Mouse (Mus musculus) splenic B cell, adult 2 months (primary cell): Measurements from ENCODE around the gene Car1.
"Not testable (repeated sequence)": the region's sequence is repeated elsewhere in the genome, so short reads cannot be mapped to it uniquely, and the experiment has no call there.

ENCODE experiments used
- DNase-seq: peaks from one replicate; pipeline ENCODE4 v3.0.0-alpha.2; 2011; ENCODE audit warnings: low read depth, low spot score
- H3K27me3 ChIP-seq: 2 replicates; pipeline ENCODE4 v1.6.1; 2012; ENCODE audit warnings: mild to moderate bottlenecking, low read length, moderate library complexity, mixed read lengths; ENCODE audit not compliant: control insufficient read depth, poor library complexity, insufficient read depth, severe bottlenecking
- H3K36me3 ChIP-seq: 2 replicates; pipeline ENCODE4 v1.6.1; 2012; ENCODE audit warnings: mild to moderate bottlenecking, low read length, moderate library complexity, mixed read lengths; ENCODE audit not compliant: control insufficient read depth, poor library complexity, insufficient read depth, severe bottlenecking

Car1 gene

DNA sequence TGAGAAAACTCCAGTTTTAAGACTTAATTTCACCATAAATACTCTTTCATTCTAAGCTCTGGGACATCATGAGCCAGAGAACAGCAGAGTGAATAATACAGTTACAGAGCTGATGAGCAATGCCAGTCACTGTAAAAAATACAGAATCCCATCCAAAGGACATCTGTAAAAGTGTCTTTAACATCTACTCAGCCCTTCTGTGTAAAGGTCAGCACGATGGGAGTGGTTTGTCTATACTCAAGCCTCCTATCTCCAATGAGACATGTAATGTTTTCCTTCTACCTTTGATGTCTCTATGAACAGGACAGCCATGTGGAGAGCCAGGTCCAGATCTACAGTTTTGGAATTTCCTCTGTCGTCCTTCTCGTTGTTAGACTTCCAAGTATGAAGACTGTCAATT lies 11.1 kb downstream of the Car1 start:
- DNase-seq, result no peak
- Histone ChIP-seq H3K36me3 (no peaks in the 10 kb centered on the region), H3K27me3 (no peaks in the 10 kb centered on the region)

DNA sequence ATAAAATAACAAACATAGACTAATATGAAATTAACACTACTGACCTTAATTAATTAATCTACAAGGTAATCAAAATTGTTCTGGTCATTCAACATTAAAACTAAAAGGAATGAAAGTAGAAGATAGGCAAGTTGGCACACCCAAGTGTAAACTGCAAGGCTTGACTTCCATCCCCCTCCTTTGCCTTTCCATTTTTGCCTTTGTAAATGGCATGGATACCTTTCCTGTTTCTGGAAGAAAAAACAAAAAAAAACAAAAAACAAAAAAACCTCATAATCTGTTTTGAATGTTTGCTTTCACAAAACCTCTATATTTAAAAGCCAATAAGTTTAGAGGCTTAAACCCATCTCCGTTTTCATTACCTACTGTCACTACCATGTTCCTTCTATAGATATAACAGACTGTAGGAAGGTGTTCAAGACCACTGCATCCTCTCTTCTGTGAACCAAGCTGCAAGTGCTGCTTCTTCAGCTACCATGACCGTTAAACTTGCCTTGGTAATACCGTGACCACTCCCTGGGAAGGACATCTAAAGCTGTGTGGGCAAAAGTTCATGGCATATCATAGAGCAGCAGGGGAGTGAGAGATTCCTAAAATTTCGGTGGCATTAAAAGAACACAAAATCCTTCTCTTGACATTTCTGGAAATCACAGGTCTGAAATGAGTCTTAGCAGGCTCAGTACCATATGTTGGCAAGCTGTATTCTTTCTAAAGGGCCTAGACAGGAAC lies 12.7 kb downstream of the Car1 start:
- no peak for DNase-seq
- H3K27me3 ChIP-seq, result no peaks in the 10 kb centered on the region
- no peaks in the 10 kb centered on the region for H3K36me3 ChIP-seq

GRCm38 (mm10) chr3:14792032-14792431 lies 16.1 kb downstream of the Car1 start:
- Histone ChIP-seq H3K36me3 (no peaks in the 10 kb centered on the region), H3K27me3 (no peaks in the 10 kb centered on the region)
- no peak for DNase-seq

DNA sequence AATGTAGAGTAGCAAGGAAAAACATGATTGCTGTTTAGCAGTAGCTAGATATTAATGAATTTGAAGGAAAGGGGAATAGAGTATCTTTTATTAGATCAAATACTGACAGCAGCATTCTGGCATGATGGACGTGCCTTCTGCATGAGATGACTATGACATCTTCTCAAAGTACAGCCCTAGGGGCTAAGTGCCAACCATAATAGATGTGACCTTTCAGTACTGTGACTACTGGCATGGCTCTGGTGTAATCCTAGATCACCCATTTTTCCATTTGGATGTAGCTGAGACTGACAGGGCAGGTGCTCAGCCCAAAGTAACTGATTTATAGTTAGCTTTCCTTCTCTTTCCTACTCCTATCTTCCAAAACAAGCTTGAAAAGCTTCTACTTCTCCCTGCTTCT lies 20.6 kb downstream of the Car1 start:
- H3K27me3 ChIP-seq, result no peaks in the 10 kb centered on the region
- H3K36me3 ChIP-seq, result no peaks in the 10 kb centered on the region
- DNase-seq, result no peak

DNA sequence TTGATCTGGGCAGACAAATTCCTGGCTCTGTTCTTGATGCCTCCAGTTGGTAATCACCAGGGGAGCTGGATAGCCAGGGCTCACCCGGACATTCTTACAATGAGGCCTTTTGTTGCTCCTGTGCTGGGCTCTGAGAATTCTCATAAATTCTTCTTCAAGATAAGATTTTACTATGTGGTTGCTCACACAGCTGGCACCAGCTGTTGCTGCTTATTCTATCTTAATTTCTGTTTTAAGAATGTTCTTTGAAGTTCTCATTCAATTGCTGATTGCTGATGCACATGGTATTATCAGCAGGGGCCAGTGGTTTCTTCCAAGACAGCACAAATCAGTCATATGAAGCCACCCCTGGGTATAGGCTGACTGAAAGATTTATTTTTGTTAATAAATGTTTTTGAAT lies 21.0 kb downstream of the Car1 start:
- no peak for DNase-seq

DNA sequence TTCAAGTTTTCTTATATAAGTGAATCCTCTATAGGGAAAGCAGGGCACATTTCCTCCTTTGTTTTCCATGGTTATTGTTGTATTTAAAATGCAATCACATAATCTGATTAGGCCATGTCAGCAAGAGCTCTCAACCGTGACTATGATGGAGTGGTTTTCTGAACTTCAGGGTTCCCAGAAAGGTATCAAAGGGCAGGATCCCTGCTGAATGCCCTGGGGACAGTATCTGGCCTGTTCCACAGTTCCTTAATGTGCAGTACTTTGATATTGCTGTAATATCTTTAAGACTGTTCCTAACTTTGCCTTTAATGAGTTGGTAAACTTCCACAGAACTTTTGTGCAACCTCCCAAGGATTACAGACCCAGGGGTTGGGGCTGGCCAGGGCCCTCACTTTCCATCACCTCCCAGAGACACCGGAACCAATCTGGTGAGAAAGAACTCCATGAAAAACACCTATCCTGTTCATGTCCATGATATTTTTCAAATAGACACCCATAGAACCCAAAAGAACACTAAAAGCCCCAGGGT lies 21.6 kb downstream of the Car1 start:
- DNase-seq, result no peak
- no peaks in the 10 kb centered on the region for H3K27me3 ChIP-seq
- no peaks in the 10 kb centered on the region for H3K36me3 ChIP-seq

More for the DNA sequence above, 21.0 kb downstream of the Car1 start:
- Histone ChIP-seq H3K36me3 (no peaks in the 10 kb centered on the region), H3K27me3 (no peaks in the 10 kb centered on the region)

DNA sequence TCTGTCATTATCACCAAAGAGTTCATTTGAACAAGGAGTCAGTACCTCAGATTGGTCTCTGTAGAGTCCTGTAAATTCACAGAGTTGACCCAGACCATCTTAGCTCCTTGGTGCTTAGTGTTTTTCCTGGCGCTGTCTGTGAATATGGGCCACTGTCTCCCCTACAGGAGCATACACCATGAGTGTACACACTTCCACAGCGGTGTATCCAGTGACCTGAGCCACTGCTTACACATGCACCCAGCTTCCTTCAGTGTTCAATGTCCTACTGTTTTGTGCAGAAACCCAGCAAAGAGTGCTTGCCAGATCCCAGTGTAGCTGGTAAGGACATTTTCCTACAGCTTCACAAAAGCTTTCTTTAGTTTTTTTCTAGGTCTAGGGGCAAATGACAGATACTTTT lies 22.8 kb downstream of the Car1 start:
- Histone ChIP-seq H3K36me3 (no peaks in the 10 kb centered on the region), H3K27me3 (no peaks in the 10 kb centered on the region)
- no peak for DNase-seq

DNA sequence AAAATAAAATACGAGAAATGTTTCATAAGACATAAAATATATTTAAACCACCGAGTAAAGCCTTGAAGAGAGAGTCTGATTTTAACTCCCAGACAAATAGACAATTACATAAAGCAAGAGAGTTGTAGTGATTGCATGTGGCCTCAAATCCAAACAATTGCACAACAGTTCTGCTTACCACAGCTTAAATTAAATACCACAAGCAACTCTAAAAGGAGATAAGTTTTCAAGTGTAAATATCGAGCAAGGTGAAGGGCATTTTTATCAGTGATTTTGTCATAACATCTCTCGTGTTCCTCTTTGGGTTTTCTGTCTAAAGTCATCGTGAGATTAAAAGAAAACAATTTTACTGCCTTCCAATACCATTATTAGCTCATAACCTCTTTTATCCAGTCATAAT lies 25.0 kb downstream of the Car1 start:
- H3K27me3 ChIP-seq, DNase-seq, H3K36me3 ChIP-seq: not testable (repeated sequence)

- H3K27me3 ChIP-seq, DNase-seq, H3K36me3 ChIP-seq: not testable (repeated sequence)
These were observed 25.8 kb downstream of the Car1 start for GRCm38 (mm10) chr3:14782365-14782764.

DNA sequence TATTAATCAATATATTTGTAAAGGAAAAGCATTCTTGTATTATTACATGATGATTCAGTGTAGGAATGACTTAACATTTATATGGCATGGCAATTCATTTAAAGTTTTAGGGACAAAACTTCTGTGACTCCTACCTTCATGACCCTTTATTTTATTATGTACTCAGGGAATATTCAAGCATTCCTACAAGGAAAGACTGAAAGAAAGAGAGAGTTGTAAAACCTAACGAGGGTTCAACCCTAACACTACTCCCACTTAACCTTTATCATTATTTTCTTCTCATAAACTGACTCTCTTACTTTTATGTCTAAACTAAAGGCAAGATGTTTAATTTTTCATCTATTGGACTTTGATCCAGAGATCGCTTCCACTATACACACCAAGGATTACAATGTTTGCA lies 28.0 kb downstream of the Car1 start:
- no peak for DNase-seq

DNA sequence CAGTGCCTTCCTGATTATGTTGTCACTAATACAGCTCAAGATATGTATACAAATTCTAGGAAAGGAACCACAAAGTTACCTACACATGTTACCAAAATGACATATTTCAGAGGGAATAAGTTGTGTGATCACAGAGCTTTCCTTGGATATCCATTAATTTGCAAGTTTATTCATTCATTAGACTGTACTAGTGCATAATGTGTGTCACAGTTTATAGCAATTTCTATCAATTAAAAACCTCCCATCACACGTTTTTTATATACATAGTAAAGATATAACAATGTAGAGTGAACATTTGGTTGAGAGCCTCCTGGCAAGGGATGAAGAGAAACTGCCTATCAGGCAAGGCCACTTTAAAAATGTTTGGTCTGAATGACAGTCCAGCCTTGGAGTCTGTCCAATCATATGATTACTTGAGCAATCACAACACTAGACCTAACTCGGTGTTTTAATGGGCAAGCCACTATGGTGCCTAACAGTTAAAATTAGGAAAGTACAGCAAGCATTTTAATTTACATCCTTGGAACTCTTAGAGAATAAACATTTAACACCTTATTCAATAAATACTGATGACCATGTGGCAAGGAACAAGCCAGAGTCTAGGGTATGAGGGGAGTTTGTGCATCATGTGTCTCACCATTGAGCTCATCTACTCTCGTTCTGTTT lies 31.5 kb downstream of the Car1 start:
- H3K36me3 ChIP-seq, DNase-seq, H3K27me3 ChIP-seq: not testable (repeated sequence)

More for the DNA sequence above, 28.0 kb downstream of the Car1 start:
- H3K27me3 ChIP-seq, result no peaks in the 10 kb centered on the region
- no peaks in the 10 kb centered on the region for H3K36me3 ChIP-seq

DNA sequence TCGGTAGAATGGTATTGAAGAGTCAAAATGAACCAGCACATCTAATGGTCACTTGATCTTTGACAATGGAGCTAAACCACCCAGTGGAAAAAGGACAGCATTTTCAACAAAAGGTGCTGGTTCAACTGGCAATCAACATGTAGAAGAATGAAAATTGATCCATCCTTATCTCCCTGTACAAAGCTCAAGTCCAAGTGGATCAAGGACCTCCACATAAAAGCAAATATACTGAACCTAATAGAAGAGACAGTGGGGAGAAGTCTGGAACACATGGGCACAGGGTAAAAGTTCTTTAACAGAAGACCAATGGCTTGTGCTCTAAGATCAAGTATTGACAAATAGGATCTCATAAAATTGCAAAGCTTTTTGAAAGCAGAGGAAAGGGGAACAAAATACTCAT lies 33.6 kb downstream of the Car1 start:
- H3K27me3 ChIP-seq, DNase-seq, H3K36me3 ChIP-seq: not testable (repeated sequence)

DNA sequence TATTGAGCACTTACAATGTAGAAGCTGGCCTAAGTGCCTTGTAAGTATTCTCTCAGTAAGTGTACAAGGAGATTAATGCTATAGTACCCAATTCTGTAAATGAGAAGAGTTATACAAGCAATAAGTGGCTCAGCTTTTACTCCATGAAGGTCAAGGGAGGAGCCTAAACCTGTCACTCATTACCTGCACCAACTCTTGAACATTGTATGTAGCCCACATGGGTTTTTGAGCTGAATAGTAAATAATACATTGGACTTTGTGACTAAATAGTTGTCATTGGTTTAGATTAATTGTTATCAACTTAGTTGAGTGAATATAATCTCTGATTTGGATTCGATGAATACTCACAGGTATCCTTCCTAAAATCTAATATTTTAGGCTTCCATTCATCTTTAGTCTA lies 35.7 kb downstream of the Car1 start:
- not testable (repeated sequence) for DNase-seq, H3K27me3 ChIP-seq, H3K36me3 ChIP-seq

DNA sequence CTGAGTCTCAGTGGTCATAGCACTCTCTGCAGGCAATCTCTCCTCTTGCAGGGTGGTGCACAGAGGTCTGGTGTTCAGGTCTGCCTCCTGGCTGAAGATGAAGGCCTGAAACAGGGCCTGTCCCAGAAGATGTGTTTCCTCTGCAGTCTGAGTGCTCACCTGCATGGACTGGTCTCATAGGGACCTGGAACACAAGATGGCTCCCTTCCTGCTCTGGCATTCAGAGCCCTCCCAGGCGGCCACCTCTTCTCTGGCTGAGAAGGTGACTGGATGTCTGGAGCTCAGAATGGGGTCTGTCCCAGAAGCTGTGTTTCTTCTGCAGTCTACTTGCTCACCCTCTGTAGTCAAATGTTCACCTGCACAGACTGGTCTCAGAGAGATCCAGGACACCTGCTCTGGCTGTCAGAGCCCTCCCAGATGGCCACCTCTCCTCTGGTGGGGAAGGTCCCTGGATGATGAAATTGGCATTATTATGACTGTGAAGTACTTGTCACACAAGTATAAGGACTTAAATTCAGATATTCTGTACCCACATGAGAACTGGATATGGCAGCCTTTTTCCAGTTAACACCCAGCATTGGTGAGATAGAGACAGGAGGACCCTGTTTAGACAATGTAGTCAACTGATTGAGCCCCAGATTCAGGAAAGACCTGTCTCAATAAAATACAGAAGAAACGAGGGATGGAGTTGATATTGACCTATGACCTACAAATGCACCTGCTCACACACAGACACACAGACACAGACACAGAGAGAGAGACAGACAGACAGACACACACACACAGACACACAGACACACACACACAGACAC lies 43.2 kb downstream of the Car1 start:
- no peak for DNase-seq
- Histone ChIP-seq H3K36me3 (no peaks in the 10 kb centered on the region), H3K27me3 (no peaks in the 10 kb centered on the region)

GRCm38 (mm10) chr3:14755716-14756115 lies 52.5 kb downstream of the Car1 start:
- Histone ChIP-seq H3K36me3 (no peaks in the 10 kb centered on the region), H3K27me3 (no peaks in the 10 kb centered on the region)
- DNase-seq, result no peak
